Mouse (Mus musculus): ENCODE measurements around the gene Adarb1.

- TF ChIP-seq CTCF (IDR thresholded peaks at IDR 0.05) (peak; percentile 69), POLR2A (IDR thresholded peaks at IDR 0.05; ENCODE audit: insufficient read depth, low read depth, low read length) (no peak), EP300 (IDR thresholded peaks at IDR 0.05; ENCODE audit: insufficient read depth, low read depth, low read length) (no peak)
These were observed 60.1 kb downstream of the Adarb1 start for GRCm38 (mm10) chr10:77357957-77358356.

Measured in heart, adult 2 months (tissue).